Mouse (Mus musculus) intestine, postnatal 0 days (tissue): Measurements from ENCODE around the gene S100a8. TPM values are rescaled to one million over a fixed set of nuclear protein-coding genes. Genes with fewer than 3 reads are reported as not detected.
A peak's percentile ranks its signal among the peaks of the same experiment; 100 is the strongest.

Experiments
- ATAC-seq: fragments of 200-750 bp; cut with Nextera tagmentation; 2 replicates; pipeline ENCODE4 v1.8.0; 2017; ENCODE audit warnings: mild to moderate bottlenecking, moderate TSS enrichment, moderate library complexity
- H3K27ac ChIP-seq: fragments of 300-500 bp; sonication (generic); 2 replicates; pipeline ENCODE4 v1.5.1; 2014; ENCODE audit warnings: mild to moderate bottlenecking, low read depth, low read length, moderate library complexity
- H3K27me3 ChIP-seq: fragments of 300-500 bp; sonication (generic); replicated peaks from 2 replicates; pipeline ENCODE4 v1.6.1; 2014; ENCODE audit warnings: low read length, mixed read lengths; ENCODE audit not compliant: control insufficient read depth, insufficient read depth
- H3K36me3 ChIP-seq: fragments of 300-500 bp; sonication (generic); 2 replicates; pipeline ENCODE4 v1.6.1; 2014; ENCODE audit warnings: mild to moderate bottlenecking, moderate library complexity; ENCODE audit not compliant: control insufficient read depth, insufficient read depth
- H3K4me1 ChIP-seq: fragments of 300-500 bp; sonication (generic); replicated peaks from 2 replicates; pipeline ENCODE4 v1.6.1; 2014; ENCODE audit warnings: antibody characterized with exemption, low read length, mixed read lengths; ENCODE audit not compliant: control insufficient read depth, insufficient read depth
- H3K4me2 ChIP-seq: fragments of 300-500 bp; sonication (generic); replicated peaks from 2 replicates; pipeline ENCODE4 v1.6.1; 2014; ENCODE audit warnings: low read depth, mild to moderate bottlenecking, moderate library complexity
- H3K4me3 ChIP-seq: fragments of 300-500 bp; sonication (generic); 2 replicates; pipeline ENCODE4 v1.5.1; 2014; ENCODE audit warnings: low read depth, low read length
- H3K9ac ChIP-seq: fragments of 300-500 bp; sonication (generic); 2 replicates; pipeline ENCODE4 v1.6.1; 2014; ENCODE audit warnings: mild to moderate bottlenecking, low read depth, low read length
- H3K9me3 ChIP-seq: fragments of 300-500 bp; sonication (generic); 2 replicates; pipeline ENCODE4 v1.6.1; 2016; ENCODE audit warnings: mixed run types; ENCODE audit not compliant: control insufficient read depth
- CTCF ChIP-seq: sonication (generic); IDR thresholded peaks from 2 replicates; pipeline ENCODE4 v1.5.1; 2016; ENCODE audit warnings: low read depth, mild to moderate bottlenecking, control low read depth, antibody characterized with exemption, moderate library complexity
- WGBS: fragments of 180-500 bp; shearing (Covaris S2); extraction: QIAGEN DNeasy Blood & Tissue Kit; methylation state at CpG from one replicate; pipeline ENCODE4 v1.1.7; 2014; 5-methylcytosine and 5-hydroxymethylcytosine counted together
- polyA plus RNA-seq: library from polyadenylated mRNA; unstranded; fragments of >200 nt; fragmentation: Nextera tagmentation; extraction: Ambion mirVana; gene quantifications from 2 replicates; pipeline ENCODE4 v1.2.1, GENCODE M21; 2015

The S100a8 gene
- polyA plus RNA-seq, 1 experiment from 2014 or later, result 4.6 TPM

DNA sequence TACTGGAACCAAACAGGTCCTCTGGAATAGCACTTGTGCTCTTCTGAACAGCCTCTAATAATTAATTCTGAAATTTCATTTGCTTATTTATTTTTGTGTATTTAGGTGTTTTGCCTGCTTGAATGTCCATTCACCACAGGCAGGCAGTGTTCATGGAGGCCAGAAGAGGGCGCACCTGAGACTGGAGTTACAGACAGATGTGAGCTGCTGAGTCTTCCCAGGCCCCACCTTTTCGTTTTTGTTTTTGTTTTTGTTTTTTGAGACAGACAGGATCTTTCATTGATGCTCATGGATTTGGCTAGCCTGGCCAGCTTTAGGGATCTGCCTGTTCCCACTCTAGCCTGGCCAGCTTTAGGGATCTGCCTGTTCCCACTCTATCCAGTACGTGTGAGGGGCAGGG, 24.6 kb upstream of the S100a8 start:
- WGBS, result 41% methylated on average over 3 of the region's 3 CpGs
- H3K4me1 ChIP-seq, result no peaks in the 10 kb centered on the region
- H3K36me3 ChIP-seq, result no peaks in the 10 kb centered on the region

DNA sequence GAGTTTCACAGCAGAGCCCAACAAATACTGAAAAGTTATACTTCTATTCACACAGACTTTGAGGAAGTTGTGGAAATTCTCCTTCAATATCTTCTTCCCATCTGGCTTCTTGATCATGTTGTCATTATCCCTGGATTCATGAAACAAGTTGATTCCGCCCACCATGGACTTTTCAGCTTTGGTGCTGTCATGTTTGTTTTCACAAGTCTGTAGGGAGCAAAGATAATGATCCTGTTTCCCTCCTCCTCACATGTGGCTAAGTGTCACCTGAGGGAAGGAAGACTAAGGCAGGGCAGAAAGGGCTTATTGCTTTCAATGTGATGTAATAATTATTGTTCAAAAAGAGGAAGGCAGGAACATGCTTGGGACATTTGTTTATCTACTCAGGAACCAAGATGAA, 21.5 kb upstream of the S100a8 start:
- no peak overlapping the region for H3K4me3 ChIP-seq
- TF ChIP-seq CTCF, result no peak
- no peak overlapping the region for H3K9ac ChIP-seq
- H3K27ac ChIP-seq, result no peak overlapping the region
- no peaks in the 10 kb centered on the region for H3K27me3 ChIP-seq
- 85% methylated on average over 1 of the region's 1 CpGs for WGBS
- H3K4me1 ChIP-seq, result no peaks in the 10 kb centered on the region
- H3K36me3 ChIP-seq, result no peaks in the 10 kb centered on the region
- H3K9me3 ChIP-seq, result no peaks in the 10 kb centered on the region
- no peak overlapping the region for H3K4me2 ChIP-seq
- ATAC-seq, result no peak

More for the DNA sequence above, 24.6 kb upstream of the S100a8 start:
- no peak overlapping the region for H3K4me2 ChIP-seq
- TF ChIP-seq CTCF, result peak; percentile 77
- H3K9ac ChIP-seq, result no peak overlapping the region
- no peak overlapping the region for H3K4me3 ChIP-seq
- no peak for ATAC-seq
- H3K9me3 ChIP-seq, result no peaks in the 10 kb centered on the region
- no peaks in the 10 kb centered on the region for H3K27me3 ChIP-seq
- no peak overlapping the region for H3K27ac ChIP-seq

DNA sequence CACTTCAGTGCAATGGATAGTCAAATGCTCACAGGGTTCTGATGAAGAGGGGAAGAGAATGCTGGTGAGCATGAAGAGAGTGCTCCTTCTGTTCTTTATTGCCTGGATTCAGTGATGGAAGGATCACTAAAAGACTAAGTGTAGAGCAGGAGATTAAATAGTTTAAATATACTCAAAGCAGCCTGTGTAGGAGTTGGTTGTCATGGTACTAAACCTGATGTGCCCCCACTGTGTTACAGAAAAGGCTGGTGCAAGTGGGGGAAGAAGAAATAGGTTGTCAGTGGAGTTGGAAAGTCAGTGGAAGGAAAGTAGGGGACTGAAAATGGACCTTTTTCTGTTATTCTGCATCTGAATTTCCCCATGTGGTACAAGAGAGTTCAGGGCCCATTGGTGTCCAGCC, 19.8 kb upstream of the S100a8 start:
- no peak for TF ChIP-seq CTCF
- Histone ChIP-seq H3K27me3 (no peaks in the 10 kb centered on the region), H3K27ac (no peak overlapping the region), H3K9ac (no peak overlapping the region), H3K4me3 (no peak overlapping the region), H3K4me1 (no peaks in the 10 kb centered on the region), H3K36me3 (no peaks in the 10 kb centered on the region), H3K4me2 (no peak overlapping the region), H3K9me3 (no peaks in the 10 kb centered on the region)
- no peak for ATAC-seq

DNA sequence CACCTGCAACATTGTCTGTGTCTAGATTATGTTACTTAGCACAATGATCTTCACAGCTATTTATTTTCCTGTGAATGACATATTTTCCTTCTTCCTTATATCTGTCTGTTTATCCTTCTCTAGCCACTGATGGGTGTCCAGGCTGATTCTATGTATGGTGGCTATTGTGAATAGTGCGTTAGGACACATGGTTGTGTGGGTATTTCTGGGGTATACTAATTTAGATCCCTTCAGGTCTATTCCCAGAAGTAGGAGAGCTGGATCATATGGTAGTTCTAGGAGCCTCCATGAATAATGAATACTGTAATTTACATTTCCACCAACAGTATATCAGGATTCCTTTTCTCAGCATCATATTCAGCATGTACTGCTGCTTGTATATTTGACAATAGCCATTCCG, 18.9 kb upstream of the S100a8 start:
- ATAC-seq, result no peak
- no peak for TF ChIP-seq CTCF
- 95% methylated on average over 2 of the region's 2 CpGs for WGBS
- H3K4me2 ChIP-seq, result no peak overlapping the region
- no peaks in the 10 kb centered on the region for H3K4me1 ChIP-seq
- no peak overlapping the region for H3K4me3 ChIP-seq
- H3K36me3 ChIP-seq, result no peaks in the 10 kb centered on the region
- H3K27me3 ChIP-seq, result no peaks in the 10 kb centered on the region
- no peak overlapping the region for H3K27ac ChIP-seq
- no peaks in the 10 kb centered on the region for H3K9me3 ChIP-seq
- H3K9ac ChIP-seq, result no peak overlapping the region

DNA sequence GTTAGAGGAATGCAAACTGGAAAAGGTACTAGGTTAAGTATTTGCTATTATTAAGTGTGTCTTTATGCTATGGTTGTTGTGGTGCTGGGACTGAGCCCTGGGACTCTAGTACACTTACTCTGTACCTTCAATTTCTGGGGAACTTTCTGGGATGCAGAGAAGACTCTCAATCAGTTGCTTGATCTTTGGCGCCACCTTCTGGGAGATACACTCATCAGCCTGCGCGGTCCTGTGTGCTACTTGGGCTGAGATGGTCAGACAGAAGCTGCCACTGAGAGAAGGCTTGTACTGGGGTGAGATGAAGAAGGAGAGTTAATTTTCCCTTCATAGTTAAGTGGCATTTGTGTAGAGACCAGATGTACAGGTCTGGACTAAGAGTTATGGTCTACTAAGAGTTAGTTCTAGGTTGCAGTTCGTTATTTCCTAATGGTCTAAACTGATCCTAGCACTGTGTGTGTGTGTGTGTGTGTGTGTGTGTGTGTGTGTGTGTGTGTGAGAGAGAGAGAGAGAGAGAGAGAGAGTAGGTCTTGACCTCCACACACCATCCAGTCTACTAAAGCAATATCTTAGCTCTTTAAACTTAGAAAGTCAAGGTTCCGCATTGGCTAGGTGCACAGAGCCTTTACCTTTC, 15.8 kb upstream of the S100a8 start:
- WGBS, result 39% methylated on average over 5 of the region's 5 CpGs
- Histone ChIP-seq H3K4me2 (no peak overlapping the region), H3K27me3 (no peaks in the 10 kb centered on the region), H3K9ac (no peak overlapping the region), H3K4me1 (no peaks in the 10 kb centered on the region), H3K4me3 (no peak overlapping the region), H3K9me3 (no peaks in the 10 kb centered on the region), H3K36me3 (no peaks in the 10 kb centered on the region), H3K27ac (no peak overlapping the region)
- no peak for ATAC-seq
- peak; percentile 90 for TF ChIP-seq CTCF

DNA sequence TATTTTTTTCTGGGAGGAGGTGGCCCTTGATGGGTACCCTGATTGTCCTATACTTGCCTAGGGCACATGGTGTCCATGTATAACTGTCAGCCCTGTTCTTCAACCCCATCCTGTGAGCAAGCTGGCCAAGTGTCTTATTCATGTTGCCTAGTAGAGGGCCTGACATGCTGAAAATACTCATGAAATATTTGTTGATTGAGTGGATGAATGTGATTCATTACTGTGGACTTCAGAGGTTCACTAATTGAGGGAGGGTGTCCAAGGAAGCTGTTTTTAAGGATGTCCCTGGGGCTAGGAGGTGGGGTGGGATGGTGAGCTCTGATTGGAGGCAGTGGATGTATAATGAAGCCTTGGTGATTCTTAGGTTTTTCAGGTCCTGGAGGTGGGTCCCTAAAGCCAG, 15.1 kb upstream of the S100a8 start, which contains the start of gene S100a7a:
TSS of gene S100a7a (plus strand) at position 301 of the 400 bp plus-strand sequence.
- Histone ChIP-seq H3K9me3 (no peaks in the 10 kb centered on the region), H3K4me3 (no peak within 1 kb of the TSS), H3K27ac (no peak within 1 kb of the TSS), H3K36me3 (no peaks in the 10 kb centered on the region), H3K4me1 (no peaks in the 10 kb centered on the region), H3K9ac (no peak within 1 kb of the TSS), H3K27me3 (no peaks in the 10 kb centered on the region), H3K4me2 (no peak within 1 kb of the TSS)
- TF ChIP-seq CTCF, result no peak
- no peak for ATAC-seq

DNA sequence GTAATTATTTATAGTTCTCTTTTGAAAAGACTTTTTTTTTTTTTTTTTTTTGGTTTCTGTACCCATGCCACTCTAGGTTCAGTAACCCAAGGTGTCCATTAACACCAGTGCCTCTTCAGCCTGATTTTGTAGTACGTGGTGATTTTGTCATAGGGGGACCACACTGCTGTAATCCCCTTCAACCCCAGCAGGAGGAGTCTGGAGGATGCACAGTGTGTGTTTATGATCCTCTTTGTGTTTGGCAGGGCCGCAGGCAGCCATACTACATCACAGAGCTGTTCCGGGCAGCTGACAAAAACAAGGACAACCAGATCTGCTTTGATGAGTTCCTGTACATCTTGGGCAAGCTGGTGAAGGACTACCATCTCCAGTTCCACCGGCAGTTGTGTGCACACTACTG, 11.4 kb upstream of the S100a8 start:
- no peaks in the 10 kb centered on the region for H3K9me3 ChIP-seq
- no peaks in the 10 kb centered on the region for H3K27me3 ChIP-seq
- 71% methylated on average over 4 of the region's 4 CpGs for WGBS
- H3K9ac ChIP-seq, result no peak overlapping the region
- peak; percentile 58 for TF ChIP-seq CTCF
- H3K4me3 ChIP-seq, result no peak overlapping the region
- no peaks in the 10 kb centered on the region for H3K36me3 ChIP-seq
- H3K4me1 ChIP-seq, result no peaks in the 10 kb centered on the region
- H3K27ac ChIP-seq, result no peak overlapping the region
- H3K4me2 ChIP-seq, result no peak overlapping the region
- ATAC-seq, result no peak
